Mouse (Mus musculus) heart, postnatal 0 days (tissue): ENCODE data around the gene Carmil1.

Experiments used
- CTCF ChIP-seq: IDR thresholded peaks from 2 replicates; pipeline ENCODE4 v1.5.1; 2016; ENCODE audit warnings: antibody characterized with exemption, control low read depth, low read depth
- EP300 ChIP-seq: IDR thresholded peaks from 2 replicates; pipeline ENCODE4 v1.6.1; 2016; ENCODE audit warnings: antibody characterized with exemption, low read depth

GRCm38 (mm10) chr13:24232750-24233149, 47.8 kb downstream of the Carmil1 start:
- no peak for TF ChIP-seq CTCF
- TF ChIP-seq EP300: no peak
